ENCODE assay signal across 9 mouse cellular contexts in genomic region chr4:135002091-135002925, GRCm38 (mm10).
DNase-seq lines count a peak whose midpoint lies in the region; ATAC-seq and TF ChIP-seq lines count a peak whose summit lies in the region.
"Had no signal": no experiment of that assay in that cellular context is flagged by ENCODE, and none has a peak within 500 bp of the region (broad histone marks: within the 10 kb centered on the region; RNA-seq: fewer than 3 reads in every experiment).

No protein-coding gene starts in this region.

- no peak for TF ChIP-seq CTCF in kidney, postnatal 0 days (IDR thresholded peaks at IDR 0.05; ENCODE audit: low read depth)
- TF ChIP-seq CTCF in midbrain, postnatal 0 days (IDR thresholded peaks at IDR 0.05): no peak

- peak; percentile 73 for DNase-seq in kidney, postnatal 0 days (ENCODE audit: low spot score)
- no peak for DNase-seq in kidney, adult 11 months
- DNase-seq in embryonic facial prominence, embryonic 11.5 days (ENCODE audit: low spot score): peak; percentile 77
- no peak for DNase-seq in midbrain, postnatal 0 days (ENCODE audit: low spot score)
- DNase-seq in urinary bladder, postnatal 10 days (ENCODE audit: low spot score): no peak
- DNase-seq in thymus, postnatal 36 days: no peak
- DNase-seq: lung, adult 2 months had no signal

- ATAC-seq in kidney, postnatal 0 days (replicated peaks; ENCODE audit: low FRiP score, low read depth): no peak
- peak; percentile 77; the same call in 1 of the 2 replicates for ATAC-seq in embryonic facial prominence, embryonic 11.5 days (replicated peaks; ENCODE audit: insufficient number of reproducible peaks, low FRiP score, low TSS enrichment, low read depth)
- ATAC-seq in heart, embryonic 15.5 days (replicated peaks; ENCODE audit: insufficient number of reproducible peaks, insufficient read depth, low FRiP score, low read depth): peak; percentile 70
- peak; percentile 37; the same call in 1 of the 2 replicates for ATAC-seq in megakaryocyte progenitor cell, adult 5-6 weeks (replicated peaks; ENCODE audit: poor library complexity)
- ATAC-seq in midbrain, postnatal 0 days (ENCODE audit: low FRiP score): no peak

- H3K4me3 ChIP-seq in kidney, postnatal 0 days (replicated peaks; ENCODE audit: low read depth, low read length): no peak overlapping the region
- H3K4me3 ChIP-seq in embryonic facial prominence, embryonic 11.5 days (ENCODE audit: low read depth, low read length): no peak overlapping the region
- no peak overlapping the region for H3K4me3 ChIP-seq in heart, embryonic 15.5 days
- no peak overlapping the region for H3K4me3 ChIP-seq in midbrain, postnatal 0 days (ENCODE audit: low read depth, low read length)

- no peaks in the 10 kb centered on the region for H3K9me3 ChIP-seq in kidney, postnatal 0 days (replicated peaks; ENCODE audit: low read length)
- H3K9me3 ChIP-seq in embryonic facial prominence, embryonic 11.5 days (replicated peaks; ENCODE audit: control insufficient read depth, low read length): no peaks in the 10 kb centered on the region
- H3K9me3 ChIP-seq in heart, embryonic 15.5 days (replicated peaks): no peaks in the 10 kb centered on the region
- H3K9me3 ChIP-seq in midbrain, postnatal 0 days (ENCODE audit: low read length): no peaks in the 10 kb centered on the region

- no peak overlapping the region for H3K4me2 ChIP-seq in kidney, postnatal 0 days (ENCODE audit: low read length)
- no peak overlapping the region for H3K4me2 ChIP-seq in embryonic facial prominence, embryonic 11.5 days (ENCODE audit: low read depth, low read length)
- H3K4me2 ChIP-seq in heart, embryonic 15.5 days: no peak overlapping the region; the same call in 1 of the 2 replicates
- no peak overlapping the region for H3K4me2 ChIP-seq in midbrain, postnatal 0 days (ENCODE audit: low read depth, low read length, poor library complexity, severe bottlenecking)

- peak overlapping the region; percentile 50 for H3K27ac ChIP-seq in kidney, postnatal 0 days
- H3K27ac ChIP-seq in embryonic facial prominence, embryonic 11.5 days (replicated peaks; ENCODE audit: low read depth, low read length): peak overlapping the region; percentile 75
- H3K27ac ChIP-seq in heart, embryonic 15.5 days: peak overlapping the region; percentile 27; the same call in 1 of the 2 replicates
- H3K27ac ChIP-seq in midbrain, postnatal 0 days (ENCODE audit: low read depth, low read length): no peak overlapping the region

- no peaks in the 10 kb centered on the region for H3K27me3 ChIP-seq in kidney, postnatal 0 days (ENCODE audit: insufficient read depth, low read length)
- no peaks in the 10 kb centered on the region for H3K27me3 ChIP-seq in embryonic facial prominence, embryonic 11.5 days (ENCODE audit: control insufficient read depth, insufficient read depth, low read length)
- H3K27me3 ChIP-seq in heart, embryonic 15.5 days: no peaks in the 10 kb centered on the region
- H3K27me3 ChIP-seq in midbrain, postnatal 0 days (ENCODE audit: insufficient read depth, low read length): no peaks in the 10 kb centered on the region

- no peaks in the 10 kb centered on the region for H3K36me3 ChIP-seq in kidney, postnatal 0 days (ENCODE audit: insufficient read depth, low read length)
- H3K36me3 ChIP-seq in embryonic facial prominence, embryonic 11.5 days (replicated peaks; ENCODE audit: control insufficient read depth, insufficient read depth, low read depth, low read length): no peaks in the 10 kb centered on the region
- no peaks in the 10 kb centered on the region for H3K36me3 ChIP-seq in heart, embryonic 15.5 days
- no peaks in the 10 kb centered on the region for H3K36me3 ChIP-seq in midbrain, postnatal 0 days (ENCODE audit: insufficient read depth, low read length)

- WGBS in kidney, postnatal 0 days: 27% methylated on average over 16 of the region's 16 CpGs
- 44% methylated on average over 16 of the region's 16 CpGs for WGBS in embryonic facial prominence, embryonic 11.5 days
- WGBS in heart, embryonic 15.5 days: 35% methylated on average over 16 of the region's 16 CpGs
- WGBS in midbrain, postnatal 0 days: 67% methylated on average over 16 of the region's 16 CpGs

- H3K9ac ChIP-seq in kidney, postnatal 0 days (ENCODE audit: low read depth, low read length): no peak overlapping the region
- peak overlapping the region; percentile 32 for H3K9ac ChIP-seq in embryonic facial prominence, embryonic 11.5 days (replicated peaks; ENCODE audit: low read length)
- no peak overlapping the region for H3K9ac ChIP-seq in heart, embryonic 15.5 days
- no peak overlapping the region for H3K9ac ChIP-seq in midbrain, postnatal 0 days (replicated peaks; ENCODE audit: low read length, poor library complexity, severe bottlenecking)

- peaks cover 11% of the 10 kb centered on the region; the same call in 1 of the 2 replicates for H3K4me1 ChIP-seq in kidney, postnatal 0 days (replicated peaks; ENCODE audit: insufficient read depth, low read length)
- peaks cover 3% of the 10 kb centered on the region; the same call in 1 of the 2 replicates for H3K4me1 ChIP-seq in embryonic facial prominence, embryonic 11.5 days (ENCODE audit: control insufficient read depth, insufficient read depth, low read length)
- H3K4me1 ChIP-seq in heart, embryonic 15.5 days (replicated peaks): peaks cover 12% of the 10 kb centered on the region
- no peaks in the 10 kb centered on the region for H3K4me1 ChIP-seq in midbrain, postnatal 0 days (ENCODE audit: insufficient read depth, low read length)

Comparison
In these comparisons a context has a peak if more than half of its experiments do, and no peak if none do; other contexts are left out.
1. DNase-seq: peak in kidney, postnatal 0 days (single experiment) and embryonic facial prominence, embryonic 11.5 days (single experiment); none in kidney, adult 11 months (single experiment), midbrain, postnatal 0 days (single experiment), urinary bladder, postnatal 10 days (single experiment) and thymus, postnatal 36 days (0 of 2).
2. ATAC-seq: peak in embryonic facial prominence, embryonic 11.5 days (single experiment), heart, embryonic 15.5 days (single experiment) and megakaryocyte progenitor cell, adult 5-6 weeks (single experiment); none in kidney, postnatal 0 days (single experiment) and midbrain, postnatal 0 days (single experiment).